Comparison of ENCODE assay signal across 19 mouse cellular contexts in genomic region chr16:64842374-64842729, GRCm38 (mm10). TPM values are rescaled to one million over a fixed set of nuclear protein-coding genes. Genes with fewer than 3 reads are reported as not detected.
A peak's percentile ranks its signal among the peaks of the same experiment; 100 is the strongest.
DNase-seq lines count a peak whose midpoint lies in the region; ATAC-seq and TF ChIP-seq lines count a peak whose summit lies in the region.
"Had no signal": no experiment of that assay in that cellular context is flagged by ENCODE, and none has a peak within 500 bp of the region (broad histone marks: within the 10 kb centered on the region; RNA-seq: fewer than 3 reads in every experiment).

No protein-coding gene starts in this region.

- no peaks in the 10 kb centered on the region for H3K27me3 ChIP-seq in kidney, postnatal 0 days (ENCODE audit: insufficient read depth, low read length)
- H3K27me3 ChIP-seq in CH12.LX (replicated peaks) (no peaks in the 10 kb centered on the region), ES-Bruce4 (ENCODE audit: control insufficient read depth, insufficient read depth, low read length, poor library complexity, severe bottlenecking) (no peaks in the 10 kb centered on the region)
- H3K27me3 ChIP-seq in liver, embryonic 15.5 days, result no peaks in the 10 kb centered on the region
- H3K27me3 ChIP-seq: forebrain, embryonic 15.5 days; heart, embryonic 12.5 days; midbrain, embryonic 12.5 days had no signal

- dilution Hi-C loops in CH12.LX (cut with MboI; ENCODE audit: extremely low pct_ligation_motif_present, extremely low pct_unique_long_range_greater_than_20kb, low sequenced_read_pairs), result no loop called here

- TF ChIP-seq EP300 in CH12.LX (IDR thresholded peaks at IDR 0.05; ENCODE audit: low read length), result no peak
- TF ChIP-seq EP300 in ES-Bruce4 (IDR thresholded peaks at IDR 0.05; ENCODE audit: insufficient read depth, low read depth, low read length), result no peak

- ATAC-seq in kidney, postnatal 0 days (replicated peaks; ENCODE audit: low FRiP score, low read depth), result no peak
- no peak for ATAC-seq in liver, embryonic 15.5 days (ENCODE audit: insufficient read depth)
- ATAC-seq: forebrain, embryonic 15.5 days had no signal

- TF ChIP-seq POLR2A in CH12.LX (IDR thresholded peaks at IDR 0.05; ENCODE audit: low read depth, low read length) (no peak), ES-Bruce4 (IDR thresholded peaks at IDR 0.05; ENCODE audit: insufficient read depth, low read length) (no peak)

- in situ Hi-C loops in CH12.LX (cut with MboI; ENCODE audit: low pct_ligation_motif_present, low pct_unique_long_range_greater_than_20kb, low sequenced_read_pairs), result no loop called here

- H3K9ac ChIP-seq in kidney, postnatal 0 days (ENCODE audit: low read depth, low read length), result no peak overlapping the region
- H3K9ac ChIP-seq in CH12.LX (ENCODE audit: insufficient read depth, low read depth) (no peak overlapping the region), ES-Bruce4 (ENCODE audit: low read depth, poor library complexity, severe bottlenecking) (no peak overlapping the region)
- H3K9ac ChIP-seq in liver, embryonic 15.5 days, result no peak overlapping the region
- H3K9ac ChIP-seq: forebrain, embryonic 15.5 days; heart, embryonic 12.5 days; hindbrain, embryonic 14.5 days; midbrain, embryonic 12.5 days had no signal

- no peaks in the 10 kb centered on the region for H3K36me3 ChIP-seq in kidney, postnatal 0 days (ENCODE audit: insufficient read depth, low read length)
- H3K36me3 ChIP-seq in CH12.LX (replicated peaks in 1 of 2; ENCODE audit: control insufficient read depth in 1 of 2, insufficient read depth in 1 of 2, low read length in 1 of 2), result peaks cover 0 to 5% of the 10 kb centered on the region in 2 experiments
- no peaks in the 10 kb centered on the region for H3K36me3 ChIP-seq in ES-Bruce4 (ENCODE audit: control insufficient read depth, insufficient read depth, low read length, poor library complexity, severe bottlenecking)
- 0 out of 2 replicates have a peak, but pooled peaks cover 4% of the 10 kb centered on the region for H3K36me3 ChIP-seq in liver, embryonic 15.5 days (replicated peaks)
- H3K36me3 ChIP-seq: forebrain, embryonic 15.5 days; heart, embryonic 12.5 days; midbrain, embryonic 12.5 days had no signal

- 97% methylated on average over 3 of the region's 3 CpGs for WGBS in kidney, postnatal 0 days
- 79% methylated on average over 3 of the region's 3 CpGs for WGBS in liver, embryonic 15.5 days (ENCODE audit: insufficient replicate concordance)

- no peak for TF ChIP-seq RAD21 in CH12.LX (IDR thresholded peaks at IDR 0.05; ENCODE audit: low read depth, low read length)

- no peaks in the 10 kb centered on the region for H3K4me1 ChIP-seq in kidney, postnatal 0 days (replicated peaks; ENCODE audit: insufficient read depth, low read length)
- peaks cover 0 to 3% of the 10 kb centered on the region in 2 experiments; a peak in 1 of 4 replicates for H3K4me1 ChIP-seq in CH12.LX (ENCODE audit: control insufficient read depth in 1 of 2, insufficient read depth in 2 of 2)
- H3K4me1 ChIP-seq in ES-Bruce4 (ENCODE audit: control insufficient read depth, insufficient read depth, low read length), result no peaks in the 10 kb centered on the region
- H3K4me1 ChIP-seq in liver, embryonic 15.5 days (replicated peaks), result peaks cover 23% of the 10 kb centered on the region
- H3K4me1 ChIP-seq: forebrain, embryonic 15.5 days; midbrain, embryonic 12.5 days had no signal

- TF ChIP-seq CTCF in kidney, postnatal 0 days (IDR thresholded peaks at IDR 0.05; ENCODE audit: low read depth), result peak; percentile 27; the same call in 1 of the 2 replicates
- TF ChIP-seq CTCF in CH12.LX (conservative IDR thresholded peaks at IDR 0.05 in 1 of 2, IDR thresholded peaks at IDR 0.05 in 1 of 2; ENCODE audit: low read depth in 2 of 2, low read length in 2 of 2) (peak; percentile 9 to 21; a peak in 2 of 4 replicates), ES-Bruce4 (IDR thresholded peaks at IDR 0.05; ENCODE audit: low read depth, low read length) (peak; percentile 3)

- H3K4me3 ChIP-seq in kidney, postnatal 0 days (replicated peaks; ENCODE audit: low read depth, low read length), result no peak overlapping the region
- H3K4me3 ChIP-seq in CH12.LX (replicated peaks in 1 of 3; ENCODE audit: low read depth in 2 of 3, low read length in 2 of 3, poor library complexity in 1 of 3) (no peak overlapping the region), ES-Bruce4 (ENCODE audit: low read depth, low read length) (no peak overlapping the region)
- no peak overlapping the region for H3K4me3 ChIP-seq in liver, embryonic 15.5 days (replicated peaks)
- H3K4me3 ChIP-seq: forebrain, embryonic 15.5 days; heart, embryonic 12.5 days; midbrain, embryonic 12.5 days had no signal

- no peak for DNase-seq in kidney, postnatal 0 days (ENCODE audit: low spot score)
- DNase-seq in kidney, postnatal 25 days, result no peak
- no peak for DNase-seq in CH12.LX (ENCODE audit: extremely low read depth)
- DNase-seq in thymus, postnatal 36 days, result no peak
- no peak for DNase-seq in adrenal gland, adult 8-10 months
- DNase-seq: adrenal gland, postnatal 36 days; cerebellum, adult 11-12 months; cerebellum, postnatal 25 days; embryo, embryonic 11 days; heart, postnatal 14 days; kidney, adult 11 months; spleen, adult 18-20 months; thymus, adult 2 months had no signal

- no peak overlapping the region for H3K27ac ChIP-seq in kidney, postnatal 0 days
- H3K27ac ChIP-seq in CH12.LX (ENCODE audit: insufficient read depth, low read depth) (no peak overlapping the region), ES-Bruce4 (ENCODE audit: insufficient read depth, low read length) (no peak overlapping the region)
- peak overlapping the region; percentile 70; the same call in 1 of the 2 replicates for H3K27ac ChIP-seq in liver, embryonic 15.5 days (replicated peaks)
- H3K27ac ChIP-seq: forebrain, embryonic 15.5 days; hindbrain, embryonic 14.5 days; midbrain, embryonic 12.5 days had no signal

- no peak overlapping the region for H3K4me2 ChIP-seq in kidney, postnatal 0 days (ENCODE audit: low read length)
- H3K4me2 ChIP-seq in CH12.LX (ENCODE audit: insufficient read depth, low read depth, poor library complexity, severe bottlenecking), result no peak overlapping the region
- peak overlapping the region; percentile 12; the same call in 1 of the 2 replicates for H3K4me2 ChIP-seq in liver, embryonic 15.5 days
- H3K4me2 ChIP-seq: forebrain, embryonic 15.5 days; heart, embryonic 12.5 days; hindbrain, embryonic 14.5 days; midbrain, embryonic 12.5 days had no signal

- H3K79me2 ChIP-seq in CH12.LX (replicated peaks; ENCODE audit: control insufficient read depth, extremely low read depth, insufficient read depth, poor library complexity, severe bottlenecking), result peaks cover 19% of the 10 kb centered on the region

- H3K9me3 ChIP-seq in kidney, postnatal 0 days (replicated peaks; ENCODE audit: low read length), result no peaks in the 10 kb centered on the region
- H3K9me3 ChIP-seq in CH12.LX (replicated peaks; ENCODE audit: low read length), result no peaks in the 10 kb centered on the region
- H3K9me3 ChIP-seq in ES-Bruce4 (replicated peaks; ENCODE audit: control insufficient read depth, insufficient read depth, low read length, poor library complexity, severe bottlenecking), result no peaks in the 10 kb centered on the region
- no peaks in the 10 kb centered on the region for H3K9me3 ChIP-seq in liver, embryonic 15.5 days (replicated peaks)
- H3K9me3 ChIP-seq: forebrain, embryonic 15.5 days; heart, embryonic 12.5 days; midbrain, embryonic 12.5 days had no signal

TF ChIP-seq in CH12.LX, 34 proteins besides CTCF, POLR2A, EP300 and RAD21:
- no peak for TF ChIP-seq JUN (IDR thresholded peaks at IDR 0.05; ENCODE audit: insufficient read depth, low read depth, low read length)
- no peak for TF ChIP-seq ZNF384 (IDR thresholded peaks at IDR 0.05; ENCODE audit: low read depth, low read length)
- TF ChIP-seq HCFC1 (IDR thresholded peaks at IDR 0.05; ENCODE audit: low read depth, low read length), result no peak
- no peak for TF ChIP-seq IRF4 (IDR thresholded peaks at IDR 0.05; ENCODE audit: low read depth, low read length)

RNA-seq across cellular contexts. Expression of gene Zfp654, which starts 9.1 kb away (rescaled TPM):
- 5.1 TPM in 2 replicates for polyA plus RNA-seq in kidney, postnatal 0 days (2015; fragmentation: Nextera tagmentation; extraction: Ambion mirVana)
- 5.2 and 7.1 TPM in 2 replicates for total RNA-seq in CH12.LX (2012; rRNA removed)
- total RNA-seq in CH12.LX (2014; rRNA removed), result 22.6 and 24.7 TPM in 2 replicates
- 5.1 and 6.5 TPM in 2 replicates for polyA plus RNA-seq in CH12.LX (2012; ENCODE audit: insufficient read length, low read depth)
- polyA plus RNA-seq in ES-Bruce4 (2011; ENCODE audit: insufficient read depth, insufficient read length, low read depth, missing spikeins), result 12.0 and 12.1 TPM in 2 replicates
- polyA plus RNA-seq in liver, embryonic 15.5 days (2015; fragmentation: Nextera tagmentation; extraction: Ambion mirVana), result 2.4 and 2.8 TPM in 2 replicates
- total RNA-seq in adrenal gland, adult 8-10 months (2022), result 10 to 100 TPM; 20.0 to 27.8 (median 26.1) TPM

RNA-seq across cellular contexts. Expression of gene Cggbp1, which starts 9.4 kb away (rescaled TPM):
- 64.2 and 66.4 TPM in 2 replicates for polyA plus RNA-seq in kidney, postnatal 0 days (2015; fragmentation: Nextera tagmentation; extraction: Ambion mirVana)
- 38.5 and 42.1 TPM in 2 replicates for total RNA-seq in CH12.LX (2012; rRNA removed)
- total RNA-seq in CH12.LX (2014; rRNA removed), result 71.1 and 88.5 TPM in 2 replicates
- polyA plus RNA-seq in CH12.LX (2012; ENCODE audit: insufficient read length, low read depth), result 82.6 and 86.5 TPM in 2 replicates
- 60.9 and 72.9 TPM in 2 replicates for polyA plus RNA-seq in ES-Bruce4 (2011; ENCODE audit: insufficient read depth, insufficient read length, low read depth, missing spikeins)
- polyA plus RNA-seq in liver, embryonic 15.5 days (2015; fragmentation: Nextera tagmentation; extraction: Ambion mirVana), result 22.9 and 23.0 TPM in 2 replicates
- total RNA-seq in adrenal gland, adult 8-10 months (2022), result 100 to 1,000 TPM; 116 to 152 (median 136) TPM
